Mouse (Mus musculus) brown adipose tissue, adult 24 weeks (tissue): ENCODE data around the gene Ankrd60. TPM values are rescaled to one million over a fixed set of nuclear protein-coding genes. Genes with fewer than 3 reads are reported as not detected.

Experiments used
- H3K27ac ChIP-seq: fragments of 200-500 bp; replicated peaks from 2 replicates; pipeline ENCODE4 v1.5.1; 2012; ENCODE audit warnings: low read depth, mild to moderate bottlenecking, low read length
- H3K4me1 ChIP-seq: fragments of 200-500 bp; 2 replicates; pipeline ENCODE4 v1.6.1; 2012; ENCODE audit warnings: low read length, mixed read lengths; ENCODE audit not compliant: control insufficient read depth, insufficient read depth, insufficient read length
- H3K4me3 ChIP-seq: fragments of 200-500 bp; 2 replicates; pipeline ENCODE4 v1.5.1; 2012; ENCODE audit warnings: low read depth, mild to moderate bottlenecking, low read length, moderate library complexity; ENCODE audit not compliant: insufficient read depth
- polyA plus RNA-seq: library from polyadenylated mRNA; stranded (reverse); fragments of >200 nt; gene quantifications from 2 replicates; pipeline ENCODE4 v1.2.4, GENCODE M21; 2012; ENCODE audit not compliant: missing spikeins, insufficient read depth, insufficient read length

Gene Ankrd60
- polyA plus RNA-seq, 1 experiment = not detected

DNA sequence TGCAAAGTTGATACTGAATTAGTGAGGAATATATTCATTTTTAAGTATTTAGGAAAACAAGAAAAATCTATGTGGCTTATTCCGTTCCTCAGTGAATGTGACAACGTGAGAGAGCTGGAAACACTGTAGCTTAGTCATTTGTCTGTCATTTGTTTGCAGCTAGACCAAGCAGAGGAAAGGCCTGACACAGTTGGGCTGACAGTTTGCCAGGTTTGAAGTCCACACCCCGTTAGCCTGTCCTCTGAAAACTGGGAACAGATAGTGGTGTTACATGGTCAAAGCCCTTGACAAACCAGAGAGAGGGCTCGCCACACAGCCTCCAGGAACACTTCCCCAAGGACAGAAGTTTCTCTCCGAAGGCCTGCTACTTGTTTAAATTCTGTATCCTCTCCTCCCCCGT lies 27.5 kb downstream of the Ankrd60 start:
- no peak overlapping the region for H3K4me3 ChIP-seq
- no peaks in the 10 kb centered on the region for H3K4me1 ChIP-seq
- no peak overlapping the region for H3K27ac ChIP-seq

DNA sequence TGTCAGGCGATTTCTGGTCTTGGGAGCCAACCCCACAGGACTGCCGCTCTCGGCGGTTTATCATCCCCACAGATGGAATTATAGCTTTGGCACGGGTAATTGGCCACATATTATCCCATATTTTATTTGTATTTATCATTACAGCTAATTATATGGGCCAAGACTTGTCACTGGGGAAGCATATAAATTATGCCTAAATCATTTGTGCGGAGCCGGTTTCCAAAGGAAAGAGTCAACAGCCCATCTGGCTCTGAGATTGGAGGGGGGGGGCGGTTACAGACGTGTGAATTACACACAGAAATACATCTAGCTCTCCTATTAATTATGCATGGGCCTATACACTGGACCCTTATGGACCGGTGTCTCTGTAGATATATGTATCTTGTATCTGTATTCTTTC lies 28.9 kb downstream of the Ankrd60 start:
- Histone ChIP-seq H3K4me3 (no peak overlapping the region), H3K27ac (no peak overlapping the region)

DNA sequence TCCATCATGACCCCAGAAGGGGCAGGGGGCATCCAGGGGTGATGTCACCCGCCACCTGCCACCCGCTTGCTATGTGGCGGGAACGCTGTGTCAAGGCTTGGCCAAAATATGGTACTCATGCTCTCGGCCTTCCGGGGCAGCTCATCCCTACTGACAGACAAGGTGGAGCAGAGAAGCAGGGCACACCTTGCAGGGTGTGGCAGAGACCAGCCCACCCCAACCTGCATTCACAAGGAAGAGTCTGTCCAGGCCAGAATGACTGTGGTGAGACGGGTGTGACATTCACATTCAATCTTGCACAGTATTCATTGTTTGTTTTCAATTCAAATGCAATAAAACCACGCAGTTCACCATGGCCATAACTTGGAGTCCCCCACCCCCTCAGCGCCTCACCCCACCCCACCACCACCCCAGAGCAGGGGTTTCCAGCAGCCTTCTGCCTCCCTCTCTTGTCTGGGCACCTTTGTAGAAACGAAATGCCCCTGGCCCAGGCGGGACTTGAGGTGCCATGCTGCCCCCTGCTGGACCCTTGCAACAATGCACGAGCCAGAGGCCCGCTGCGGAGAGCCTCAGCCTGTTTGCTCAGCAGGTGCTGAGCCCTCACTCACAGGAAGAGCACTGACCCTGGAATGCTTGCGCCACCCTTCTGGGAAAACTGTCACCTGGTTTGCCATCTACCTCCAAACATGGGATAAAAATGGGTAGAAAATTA lies 32.0 kb downstream of the Ankrd60 start:
- H3K27ac ChIP-seq = no peak overlapping the region
- H3K4me1 ChIP-seq = no peaks in the 10 kb centered on the region
- H3K4me3 ChIP-seq = no peak overlapping the region

More for the DNA sequence above, 28.9 kb downstream of the Ankrd60 start:
- H3K4me1 ChIP-seq = no peaks in the 10 kb centered on the region

DNA sequence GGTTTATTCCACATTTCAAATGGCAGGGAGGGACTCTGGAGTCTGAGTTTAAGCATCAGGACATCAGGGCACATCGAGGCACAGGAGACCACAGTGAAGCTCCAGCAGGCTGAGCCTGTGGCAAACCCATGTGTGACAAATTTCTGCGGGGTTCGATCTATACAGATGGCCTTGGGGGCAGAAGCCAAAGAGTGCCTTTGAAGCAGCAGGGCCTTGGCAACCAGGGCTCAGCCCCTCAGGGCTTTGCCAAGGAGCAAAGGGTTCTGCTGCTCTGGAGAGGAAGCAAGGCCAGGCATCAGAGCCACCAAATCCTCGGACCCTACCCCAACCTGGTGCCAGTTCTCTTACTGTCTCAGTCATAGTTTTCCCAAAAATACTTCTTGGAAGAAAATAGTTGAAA lies 35.4 kb downstream of the Ankrd60 start:
- Histone ChIP-seq H3K4me3 (no peak overlapping the region), H3K27ac (no peak overlapping the region), H3K4me1 (no peaks in the 10 kb centered on the region)

DNA sequence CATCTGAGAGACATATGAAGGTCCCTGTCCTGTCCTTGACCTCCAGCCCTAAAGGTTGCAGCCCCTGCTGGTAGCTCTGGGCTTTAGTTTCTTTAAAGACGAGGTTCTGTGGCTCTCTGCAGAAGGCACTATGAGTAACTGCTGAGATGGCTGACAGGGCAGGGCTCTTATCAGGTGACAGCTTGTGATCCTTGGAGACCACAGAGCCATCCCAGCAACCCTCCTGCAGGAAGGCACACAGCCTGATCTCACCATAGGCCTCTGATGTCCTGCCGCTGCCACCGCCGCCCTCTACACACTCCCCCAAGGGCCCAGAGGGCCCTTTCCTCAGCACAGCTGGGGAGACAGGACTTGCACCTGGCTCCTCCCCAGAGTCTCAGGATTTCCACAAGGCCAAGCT lies 36.4 kb downstream of the Ankrd60 start:
- Histone ChIP-seq H3K4me1 (no peaks in the 10 kb centered on the region), H3K4me3 (no peak overlapping the region), H3K27ac (no peak overlapping the region)

DNA sequence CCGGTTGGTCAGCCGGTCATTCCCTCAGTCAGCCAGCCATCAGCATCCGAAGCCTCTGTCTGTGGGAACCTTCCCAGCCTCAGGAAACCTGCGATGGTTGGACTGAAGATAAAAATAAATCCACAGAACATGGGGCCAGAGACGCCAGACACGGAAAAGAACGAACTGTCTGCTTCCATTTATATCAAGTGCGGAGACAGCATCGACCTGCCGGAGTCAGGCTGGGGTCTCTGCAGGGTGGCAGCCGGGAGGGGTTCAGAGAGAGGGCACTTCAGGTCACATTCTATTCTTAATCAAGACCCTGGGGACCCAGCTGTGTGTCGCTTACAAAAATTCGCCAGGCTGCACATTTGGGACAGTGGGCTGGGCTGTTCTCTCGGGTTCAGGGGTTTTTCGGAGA lies 38.4 kb downstream of the Ankrd60 start:
- no peaks in the 10 kb centered on the region for H3K4me1 ChIP-seq
- H3K27ac ChIP-seq = no peak overlapping the region
- no peak overlapping the region for H3K4me3 ChIP-seq

DNA sequence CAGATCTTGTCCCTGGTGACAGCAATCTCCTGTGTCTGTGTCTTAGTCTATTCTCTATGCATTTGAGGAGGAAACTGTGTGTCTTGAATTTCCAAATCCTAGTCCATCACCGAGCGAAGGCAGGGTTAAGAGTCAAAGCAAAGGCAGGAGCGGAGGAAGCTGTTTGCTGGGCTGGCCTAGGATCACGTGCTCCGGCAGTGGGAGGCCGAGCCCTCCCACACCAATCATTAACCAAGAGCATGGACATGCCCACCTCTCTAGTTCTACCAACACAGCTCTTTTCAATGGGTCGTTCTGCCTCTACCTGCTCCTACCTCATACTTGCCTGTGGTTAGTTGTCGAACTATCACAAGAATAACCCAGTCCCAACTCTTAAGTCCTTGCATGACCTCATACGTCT lies 42.3 kb downstream of the Ankrd60 start:
- Histone ChIP-seq H3K27ac (no peak overlapping the region), H3K4me3 (no peak overlapping the region), H3K4me1 (no peaks in the 10 kb centered on the region)

DNA sequence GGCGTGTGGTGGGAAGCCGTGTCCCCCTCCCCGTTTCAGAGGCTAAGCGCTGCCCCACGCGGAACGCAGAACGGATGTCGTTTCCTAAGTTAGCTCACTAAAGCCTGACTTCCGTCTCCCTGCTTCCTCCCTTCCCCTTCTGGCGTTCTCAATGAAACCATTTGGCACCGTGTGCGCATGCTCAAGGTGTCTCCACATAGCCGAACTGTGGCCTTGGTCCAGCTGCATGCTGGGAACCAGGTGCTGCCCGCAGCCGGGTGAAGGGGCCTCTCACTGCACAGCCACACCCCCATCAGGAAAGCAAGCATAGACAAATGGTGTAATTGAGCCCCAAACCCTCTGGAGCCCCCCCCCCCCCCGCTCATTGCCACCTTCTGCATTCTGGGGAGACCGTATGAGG lies 42.8 kb downstream of the Ankrd60 start:
- no peak overlapping the region for H3K27ac ChIP-seq
- no peaks in the 10 kb centered on the region for H3K4me1 ChIP-seq
- no peak overlapping the region for H3K4me3 ChIP-seq

DNA sequence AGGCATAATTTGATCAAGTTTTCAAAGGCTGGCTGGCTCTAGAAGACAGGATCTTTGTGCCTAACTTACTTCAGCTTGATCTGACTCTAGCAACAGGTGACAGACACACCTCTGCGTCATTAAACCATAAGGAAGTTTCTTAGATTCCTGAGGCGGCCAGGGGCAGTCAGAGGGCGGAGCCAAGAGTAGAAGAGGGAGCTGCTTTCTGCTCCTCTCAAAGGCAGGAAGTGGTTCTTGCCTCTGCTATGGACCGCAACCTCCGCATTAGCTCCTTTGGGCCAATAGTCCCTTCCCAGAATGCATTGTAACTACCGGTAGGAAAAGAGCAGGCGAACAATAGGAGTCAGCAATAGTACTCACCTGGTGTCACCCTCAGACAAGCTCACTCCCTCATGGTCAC lies 43.6 kb downstream of the Ankrd60 start:
- Histone ChIP-seq H3K4me1 (no peaks in the 10 kb centered on the region), H3K4me3 (no peak overlapping the region), H3K27ac (no peak overlapping the region)

DNA sequence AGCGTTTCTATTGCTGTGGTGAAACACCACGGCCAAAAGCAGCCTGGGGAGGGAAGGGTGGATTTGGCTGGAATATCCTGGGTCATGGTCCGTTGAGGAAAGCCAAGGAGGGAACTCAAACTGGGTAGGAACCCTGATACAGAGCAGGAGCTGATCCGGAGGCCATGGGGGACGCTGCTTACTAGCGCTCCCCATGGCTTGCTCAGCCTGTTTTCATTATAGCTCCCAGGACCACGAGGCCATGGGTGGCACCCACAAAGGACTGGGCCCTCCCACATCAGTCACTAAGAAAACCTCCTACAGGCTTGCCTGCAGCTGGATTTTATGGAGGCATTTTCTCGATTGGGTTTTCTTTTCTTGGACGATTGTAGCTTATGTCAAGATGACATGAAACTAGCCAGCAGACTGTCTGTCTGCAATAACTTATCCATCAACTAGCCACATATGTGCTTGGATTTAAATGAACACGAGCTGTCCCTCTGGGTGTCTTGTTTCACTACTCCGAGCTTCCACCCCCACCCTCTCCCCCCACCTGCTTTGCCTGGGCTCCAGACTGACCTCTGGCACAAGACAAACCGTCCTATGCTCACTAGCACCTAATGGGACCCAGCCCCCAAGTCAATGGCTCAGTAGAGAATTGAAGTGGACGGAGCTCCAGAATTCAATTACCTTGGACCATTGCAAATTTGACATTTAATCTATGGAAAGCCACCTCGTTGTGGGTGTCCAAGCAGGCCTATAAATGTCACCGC lies 45.3 kb downstream of the Ankrd60 start:
- Histone ChIP-seq H3K4me3 (no peak overlapping the region), H3K4me1 (no peaks in the 10 kb centered on the region), H3K27ac (no peak overlapping the region)

DNA sequence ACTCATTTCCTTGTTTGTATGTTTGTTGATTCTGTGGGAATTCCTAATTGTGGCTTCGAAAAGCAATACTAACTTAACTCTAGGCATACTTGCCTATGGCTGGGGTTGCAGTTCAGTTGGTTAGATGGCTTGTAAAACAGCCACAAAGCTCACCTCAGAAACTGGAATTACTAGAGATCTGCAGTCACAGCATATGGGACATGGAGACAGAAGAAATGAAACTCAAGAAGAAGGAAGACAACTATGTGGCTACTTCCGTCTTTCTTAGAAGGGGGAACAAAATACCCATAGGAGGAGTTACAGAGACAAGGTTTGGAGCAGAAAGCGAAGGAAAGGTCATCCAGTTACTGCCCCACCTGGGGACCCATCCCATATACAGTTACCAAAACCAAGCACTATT lies 49.7 kb downstream of the Ankrd60 start:
- Histone ChIP-seq H3K4me3 (no peak overlapping the region), H3K4me1 (no peaks in the 10 kb centered on the region), H3K27ac (no peak overlapping the region)

DNA sequence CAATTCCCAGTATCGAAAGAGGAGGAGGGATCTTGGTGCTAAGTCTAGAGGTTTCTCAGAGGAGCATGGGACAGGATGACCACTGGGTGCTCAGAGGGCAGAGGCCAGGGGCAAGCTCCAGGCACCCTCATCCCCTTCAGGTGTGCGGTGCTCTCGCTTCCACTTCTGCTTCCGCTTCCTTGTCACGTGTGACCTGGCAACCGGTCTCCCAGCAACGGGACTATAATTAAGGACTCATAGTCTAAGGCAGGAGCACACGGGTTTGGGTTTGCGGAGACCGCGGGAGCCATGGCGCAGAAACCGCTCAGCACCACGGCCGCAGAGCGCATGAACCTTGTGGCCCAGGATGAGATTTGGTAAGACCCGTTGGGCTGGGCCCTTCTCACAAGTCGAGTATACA lies 55.8 kb downstream of the Ankrd60 start, which contains the start of gene 1700021F07Rik:
1700021F07Rik (plus strand) TSS at position 211 of the 400 bp plus-strand sequence.
- Histone ChIP-seq H3K4me3 (no peak within 1 kb of the TSS), H3K27ac (no peak within 1 kb of the TSS), H3K4me1 (no peaks in the 10 kb centered on the region)

Other genes with a start within 250 kb of the Ankrd60 start
- not detected in 2 replicates for gene 1700021F07Rik, start 55.8 kb downstream of the Ankrd60 start, polyA plus RNA-seq
- 23.7 and 24.6 TPM in 2 replicates for gene Rab22a, start 81.4 kb upstream of the Ankrd60 start, polyA plus RNA-seq
- not detected in 2 replicates for gene 1700010B08Rik, start 141.1 kb upstream of the Ankrd60 start, polyA plus RNA-seq
- gene Vapb, start 159.1 kb upstream of the Ankrd60 start, polyA plus RNA-seq = 74.1 and 75.7 TPM in 2 replicates